Mouse (Mus musculus) heart, postnatal 0 days (tissue): ENCODE results near the gene Fxn. TPM values are rescaled to one million over a fixed set of nuclear protein-coding genes. Genes with fewer than 3 reads are reported as not detected.

Source experiments
- ATAC-seq: fragments of 200-750 bp; cut with Nextera tagmentation; 2 replicates; pipeline ENCODE4 v1.8.0; 2017; ENCODE audit warnings: low read depth, moderate number of reproducible peaks, moderate library complexity; ENCODE audit not compliant: insufficient read depth
- DNase-seq: peaks from one replicate; pipeline ENCODE4 v3.0.0-alpha.2; 2016; ENCODE audit warnings: low spot score
- H3K27ac ChIP-seq: fragments of 300-500 bp; sonication (generic); 2 replicates; pipeline ENCODE4 v1.5.1; 2014; ENCODE audit warnings: low read depth, mild to moderate bottlenecking
- H3K27me3 ChIP-seq: fragments of 300-500 bp; sonication (generic); 2 replicates; pipeline ENCODE4 v1.6.1; 2014; ENCODE audit warnings: low read length, mixed read lengths; ENCODE audit not compliant: control insufficient read depth, insufficient read depth
- H3K36me3 ChIP-seq: fragments of 300-500 bp; sonication (generic); replicated peaks from 2 replicates; pipeline ENCODE4 v1.6.1; 2014; ENCODE audit warnings: low read length, mixed read lengths; ENCODE audit not compliant: control insufficient read depth, insufficient read depth
- H3K4me1 ChIP-seq: fragments of 300-500 bp; sonication (generic); 2 replicates; pipeline ENCODE4 v1.6.1; 2014; ENCODE audit warnings: antibody characterized with exemption; ENCODE audit not compliant: control insufficient read depth, insufficient read depth
- H3K4me2 ChIP-seq: fragments of 300-500 bp; sonication (generic); 2 replicates; pipeline ENCODE4 v1.6.1; 2014; ENCODE audit warnings: low read depth, mild to moderate bottlenecking, low read length, moderate library complexity
- H3K4me3 ChIP-seq: fragments of 300-500 bp; sonication (generic); 2 replicates; pipeline ENCODE4 v1.5.1; 2014; ENCODE audit warnings: low read depth, low read length
- H3K9ac ChIP-seq: fragments of 300-500 bp; sonication (generic); replicated peaks from 2 replicates; pipeline ENCODE4 v1.6.1; 2014; ENCODE audit warnings: low read depth, low read length, mixed read lengths
- H3K9me3 ChIP-seq: fragments of 300-500 bp; sonication (generic); replicated peaks from 2 replicates; pipeline ENCODE4 v1.6.1; 2016; ENCODE audit warnings: low read length; ENCODE audit not compliant: control insufficient read depth
- CTCF ChIP-seq: IDR thresholded peaks from 2 replicates; pipeline ENCODE4 v1.5.1; 2016; ENCODE audit warnings: antibody characterized with exemption, control low read depth, low read depth
- EP300 ChIP-seq: IDR thresholded peaks from 2 replicates; pipeline ENCODE4 v1.6.1; 2016; ENCODE audit warnings: antibody characterized with exemption, low read depth
- WGBS: fragments of 180-500 bp; shearing (Covaris S2); extraction: QIAGEN DNeasy Blood & Tissue Kit; methylation state at CpG from one replicate; pipeline ENCODE4 v1.1.7; 2014; 5-methylcytosine and 5-hydroxymethylcytosine counted together
- polyA plus RNA-seq: library from polyadenylated mRNA; unstranded; fragments of >200 nt; fragmentation: Nextera tagmentation; extraction: Ambion mirVana; gene quantifications from 2 replicates; pipeline ENCODE4 v1.2.1, GENCODE M21; 2015
- total RNA-seq: library from RNA; depleted of rRNA; stranded (reverse); fragments of >200 nt; gene quantifications from 2 replicates; pipeline ENCODE4 v1.2.3, GENCODE M21; 2014; ENCODE audit warnings: low replicate concordance

Fxn gene
- total and polyA plus RNA-seq, 2 experiments from 2014 or later: 36.6 to 79.7 TPM

GRCm38 (mm10) chr19:24308305-24308705 is 27.9 kb upstream of the Fxn start:
- WGBS: 3% methylated on average over 5 of the region's 5 CpGs
- TF ChIP-seq EP300 (no peak; the same call in none of the 2 replicates), CTCF (0 out of 2 replicates have a peak, but pooled peaks have one; percentile 4)
- ATAC-seq (peak; percentile 88), DNase-seq (peak; percentile 94)
- Histone ChIP-seq H3K4me3 (no peak overlapping the region), H3K4me2 (peak overlapping the region; percentile 19; the same call in 1 of the 2 replicates), H3K27me3 (no peaks in the 10 kb centered on the region), H3K36me3 (no peaks in the 10 kb centered on the region), H3K4me1 (peaks cover under 1% of the 10 kb centered on the region; the same call in 1 of the 2 replicates), H3K27ac (peak overlapping the region; percentile 96), H3K9ac (0 out of 2 replicates have a peak overlapping the region, but pooled peaks have one; percentile 3), H3K9me3 (no peaks in the 10 kb centered on the region)

GRCm38 (mm10) chr19:24307271-24308221 is 27.1 kb upstream of the Fxn start:
- ATAC-seq: peak; percentile 80
- 0 out of 2 replicates have a peak overlapping the region, but pooled peaks have one; percentile 3 for H3K9ac ChIP-seq
- H3K27me3 ChIP-seq: no peaks in the 10 kb centered on the region
- peak; percentile 82 for DNase-seq
- H3K4me1 ChIP-seq: no peaks in the 10 kb centered on the region; the same call in 1 of the 2 replicates
- H3K4me2 ChIP-seq: peak overlapping the region; percentile 19; the same call in 1 of the 2 replicates
- no peaks in the 10 kb centered on the region for H3K9me3 ChIP-seq
- H3K27ac ChIP-seq: peak overlapping the region; percentile 96
- H3K36me3 ChIP-seq: no peaks in the 10 kb centered on the region
- no peak for TF ChIP-seq CTCF
- TF ChIP-seq EP300: peak; percentile 87
- no peak overlapping the region for H3K4me3 ChIP-seq
- WGBS: 25% methylated on average over 13 of the region's 13 CpGs

GRCm38 (mm10) chr19:24306351-24306750 is 25.9 kb upstream of the Fxn start:
- no peak for ATAC-seq

GRCm38 (mm10) chr19:24302198-24302597 is 21.8 kb upstream of the Fxn start:
- TF ChIP-seq CTCF (no peak), EP300 (no peak)
- ATAC-seq (no peak), DNase-seq (no peak)
- Histone ChIP-seq H3K4me2 (no peak overlapping the region), H3K9ac (no peak overlapping the region), H3K27me3 (no peaks in the 10 kb centered on the region), H3K4me1 (no peaks in the 10 kb centered on the region), H3K36me3 (no peaks in the 10 kb centered on the region), H3K27ac (no peak overlapping the region), H3K4me3 (no peak overlapping the region), H3K9me3 (no peaks in the 10 kb centered on the region)
- WGBS: 65% methylated on average over 10 of the region's 10 CpGs

More at GRCm38 (mm10) chr19:24306351-24306750, 25.9 kb upstream of the Fxn start:
- Histone ChIP-seq H3K4me1 (no peaks in the 10 kb centered on the region; the same call in 1 of the 2 replicates), H3K9me3 (no peaks in the 10 kb centered on the region), H3K4me3 (no peak overlapping the region), H3K27ac (no peak overlapping the region), H3K9ac (no peak overlapping the region), H3K36me3 (no peaks in the 10 kb centered on the region), H3K4me2 (no peak overlapping the region), H3K27me3 (no peaks in the 10 kb centered on the region)
- DNase-seq: no peak
- WGBS: 94% methylated on average over 5 of the region's 5 CpGs
- 0 out of 2 replicates have a peak, but pooled peaks have one; percentile 5 for TF ChIP-seq CTCF
- no peak for TF ChIP-seq EP300

GRCm38 (mm10) chr19:24301768-24302148 is 21.4 kb upstream of the Fxn start:
- no peak overlapping the region; the same call in 1 of the 2 replicates for H3K4me2 ChIP-seq
- TF ChIP-seq CTCF (no peak), EP300 (no peak)
- no peak overlapping the region for H3K4me3 ChIP-seq
- ATAC-seq (no peak), DNase-seq (no peak)
- WGBS: 42% methylated on average over 5 of the region's 5 CpGs
- no peaks in the 10 kb centered on the region for H3K9me3 ChIP-seq
- no peaks in the 10 kb centered on the region for H3K36me3 ChIP-seq
- H3K4me1 ChIP-seq: no peaks in the 10 kb centered on the region
- no peak overlapping the region for H3K27ac ChIP-seq
- no peaks in the 10 kb centered on the region for H3K27me3 ChIP-seq
- H3K9ac ChIP-seq: no peak overlapping the region
